Mouse (Mus musculus) frontal cortex, postnatal 10 days (tissue): Measurements from ENCODE around the gene Stum.
A peak's percentile ranks its signal among the peaks of the same experiment; 100 is the strongest.

Experiments
- DNase-seq, 2 experiments: peaks; one replicate each; pipeline ENCODE4 v3.0.0; 2022; ENCODE audit warnings: low spot score in 2 of 2, mixed read lengths in 1 of 2

Gene Stum

DNA sequence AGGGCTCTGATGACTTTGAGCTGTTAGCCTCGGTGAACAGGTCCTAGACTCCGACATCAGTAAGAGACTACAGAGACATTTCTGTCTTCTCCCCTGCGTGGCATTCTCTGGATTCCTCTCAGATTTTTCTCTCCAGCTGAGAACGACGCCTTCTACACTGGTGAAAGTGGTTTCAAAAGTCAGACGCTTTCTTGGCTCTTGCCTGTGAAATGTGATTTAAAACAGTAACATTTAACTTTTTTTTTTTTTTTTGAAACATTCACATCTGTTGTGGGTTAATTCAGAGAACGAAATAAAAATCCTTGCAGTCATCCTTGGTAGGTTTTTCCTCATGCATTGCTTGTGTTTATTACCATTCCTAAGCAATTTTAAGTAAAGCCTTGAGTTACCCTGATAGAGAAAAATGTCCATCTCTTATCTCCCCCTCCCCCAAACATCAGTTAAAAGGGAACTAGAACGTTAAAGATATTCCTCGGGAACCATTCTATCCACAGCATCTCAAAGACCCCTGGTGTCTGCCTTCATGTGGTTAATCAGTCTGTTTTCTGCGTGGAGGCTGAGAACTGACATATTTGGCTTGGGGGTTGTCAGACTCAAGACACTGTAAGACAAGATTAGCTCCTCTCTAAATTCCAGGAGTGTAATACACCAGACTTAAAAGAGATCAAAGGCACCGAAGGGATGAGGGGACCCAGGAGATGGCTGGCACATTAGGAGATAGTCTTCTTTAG is 95.4 kb downstream of the Stum start:
- no peak for DNase-seq

DNA sequence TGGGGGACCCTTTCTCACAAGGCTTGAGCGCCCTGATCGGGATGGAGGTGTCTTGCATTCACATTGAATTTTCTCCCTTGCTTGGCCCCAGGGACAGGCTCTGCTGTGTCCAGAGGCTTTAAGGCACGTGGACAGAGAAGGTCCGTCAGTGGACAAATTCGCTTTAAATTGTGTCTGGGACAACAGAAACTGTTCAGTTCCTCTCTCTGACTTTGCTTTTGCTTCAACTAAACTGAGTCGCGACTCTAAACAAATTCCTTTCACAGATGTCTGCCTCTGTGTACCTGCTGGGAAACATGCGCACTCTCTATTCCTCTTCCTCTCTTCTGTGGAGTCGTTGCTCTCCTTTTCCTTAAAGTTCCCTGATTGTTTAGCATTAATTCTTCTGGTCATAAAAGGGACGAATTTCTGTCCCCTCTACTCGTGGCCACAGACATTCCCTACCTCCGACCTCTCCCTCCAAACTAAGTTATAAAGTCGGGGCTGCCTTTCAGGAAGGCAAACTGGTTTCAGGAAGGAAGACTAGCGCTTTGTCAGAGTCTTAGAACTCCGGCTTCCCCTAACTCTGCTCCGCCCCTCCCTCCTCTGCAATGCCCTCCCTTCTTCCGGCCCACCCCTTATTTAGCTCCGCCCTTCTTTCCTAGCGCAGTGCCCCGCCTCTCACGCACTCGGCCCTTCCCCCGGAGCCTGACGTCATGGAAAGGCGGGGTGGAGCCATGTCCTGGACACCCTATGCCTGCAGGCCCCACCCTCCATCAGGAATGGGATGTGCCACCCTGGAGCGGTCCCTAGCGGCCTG is 96.2 kb downstream of the Stum start:
- peak; percentile 97 to 98 for DNase-seq

DNA sequence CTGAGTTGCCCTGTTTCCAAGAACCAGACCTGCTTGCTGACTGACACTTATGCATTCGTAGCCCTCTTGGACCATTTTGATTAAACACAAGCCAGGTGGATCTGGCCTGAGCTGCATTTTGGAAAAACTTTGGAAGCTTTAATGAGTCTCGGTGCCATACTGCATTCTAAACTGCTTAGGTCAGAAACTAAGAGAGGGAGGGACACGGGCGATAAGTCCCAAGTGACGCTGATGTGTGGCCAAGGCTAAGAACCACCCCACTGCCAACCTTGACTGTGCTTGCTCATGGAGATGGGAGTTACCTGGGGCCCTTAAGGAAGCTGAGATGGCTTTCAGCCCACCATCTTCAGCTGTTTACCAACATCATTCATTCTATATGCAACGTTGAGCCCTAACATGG is 98.0 kb downstream of the Stum start:
- DNase-seq = no peak

DNA sequence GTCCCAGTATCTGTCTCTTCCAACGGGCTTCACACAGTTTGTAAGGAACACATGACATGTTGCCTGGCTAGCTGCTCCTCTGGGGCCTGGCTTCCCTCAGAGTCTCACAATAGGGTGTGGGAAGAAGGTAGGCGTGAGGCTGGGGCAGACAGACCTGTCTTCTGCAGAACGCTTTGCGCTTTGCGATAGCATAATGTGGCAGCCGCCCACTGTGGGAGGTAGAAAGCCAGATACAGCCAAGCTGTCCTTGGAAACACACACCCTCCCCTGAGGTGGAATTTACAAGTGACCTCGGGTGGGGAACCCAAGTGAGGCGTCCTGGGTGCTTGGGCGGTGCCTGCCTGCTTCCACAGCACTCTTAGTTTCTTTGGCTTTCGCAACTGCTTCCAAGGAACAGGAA is 98.8 kb downstream of the Stum start:
- no peak for DNase-seq

DNA sequence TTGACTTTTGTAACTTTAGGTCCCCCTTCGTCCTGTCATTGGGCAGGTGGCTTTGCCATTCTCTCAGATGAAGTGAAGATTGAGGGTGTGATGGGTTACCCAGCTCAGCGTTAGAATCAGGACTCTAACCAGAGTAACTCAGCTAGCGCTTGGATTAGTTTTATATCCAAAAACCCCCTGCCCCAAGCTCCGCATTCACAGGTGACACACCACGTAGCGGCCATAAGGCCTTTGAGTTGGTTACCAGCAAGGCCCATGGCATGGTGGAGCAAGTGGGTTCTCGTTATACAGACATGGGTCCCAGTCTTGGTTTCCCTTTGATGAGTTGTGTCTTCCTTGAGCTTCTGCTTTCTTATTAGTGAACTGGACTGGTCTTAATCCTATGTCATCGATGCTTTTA is 99.4 kb downstream of the Stum start:
- no peak for DNase-seq
